Mouse (Mus musculus): ENCODE results near the gene Pomc. TPM values are rescaled to one million over a fixed set of nuclear protein-coding genes. Genes with fewer than 3 reads are reported as not detected.

Gene Pomc
- 2.8 and 4.5 TPM in 2 replicates for polyA plus RNA-seq (2015; fragmentation: Nextera tagmentation; extraction: Ambion mirVana)

DNA sequence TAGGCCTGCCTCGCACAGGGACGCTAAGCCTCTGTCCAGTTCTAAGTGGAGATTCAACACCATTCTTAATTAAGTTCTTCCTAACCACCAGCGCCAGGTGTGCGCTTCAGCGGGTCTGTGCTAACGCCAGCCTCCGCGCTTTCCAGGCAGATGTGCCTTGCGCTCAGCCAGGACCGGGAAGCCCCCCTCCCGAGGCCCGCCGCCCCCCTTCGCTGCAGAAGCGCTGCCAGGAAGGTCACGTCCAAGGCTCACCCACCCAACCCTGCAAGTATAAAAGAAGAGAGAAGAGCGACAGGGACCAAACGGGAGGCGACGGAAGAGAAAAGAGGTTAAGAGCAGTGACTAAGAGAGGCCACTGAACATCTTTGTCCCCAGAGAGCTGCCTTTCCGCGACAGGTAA, at the start of gene Pomc:
Pomc (plus strand) TSS at position 301 of the 400 bp plus-strand sequence.
- Histone ChIP-seq H3K9ac (no peak within 1 kb of the TSS), H3K9me3 (no peaks in the 10 kb centered on the region), H3K27ac (no peak within 1 kb of the TSS), H3K4me3 (no peak within 1 kb of the TSS), H3K4me2 (no peak within 1 kb of the TSS), H3K4me1 (peaks cover 3% of the 10 kb centered on the region; the same call in 1 of the 2 replicates), H3K36me3 (no peaks in the 10 kb centered on the region), H3K27me3 (peaks cover 25% of the 10 kb centered on the region)
- 22% methylated on average over 22 of the region's 22 CpGs for WGBS
- no peak for ATAC-seq (ENCODE audit: insufficient number of reproducible peaks, insufficient read depth, low FRiP score, low TSS enrichment, low read depth)

DNA sequence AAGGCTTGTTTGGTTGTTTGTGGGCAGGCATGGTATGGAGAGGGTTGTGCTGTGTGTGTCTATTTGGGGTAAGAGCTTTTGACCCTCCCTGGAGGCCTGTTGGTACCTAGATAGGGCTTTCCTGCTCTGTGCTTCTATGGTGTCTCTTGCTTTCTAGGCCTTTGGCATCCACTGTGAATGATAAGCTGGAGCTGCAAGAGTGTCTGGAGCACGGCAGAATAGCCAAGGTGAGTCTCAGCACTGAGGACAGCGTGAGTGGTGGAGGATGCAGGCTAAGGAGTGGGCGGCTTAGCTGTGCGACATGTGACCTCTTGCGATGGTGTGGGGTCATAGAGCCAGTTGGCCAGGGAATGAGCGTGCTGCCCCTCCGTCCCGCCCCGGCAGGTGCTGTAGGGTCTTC, 49.3 kb upstream of the Pomc start:
- Histone ChIP-seq H3K36me3 (peaks cover 92% of the 10 kb centered on the region), H3K4me1 (no peaks in the 10 kb centered on the region), H3K9ac (no peak overlapping the region), H3K27ac (no peak overlapping the region), H3K4me2 (no peak overlapping the region), H3K27me3 (no peaks in the 10 kb centered on the region), H3K4me3 (no peak overlapping the region), H3K9me3 (no peaks in the 10 kb centered on the region)
- no peak for ATAC-seq (ENCODE audit: insufficient number of reproducible peaks, insufficient read depth, low FRiP score, low TSS enrichment, low read depth)
- 91% methylated on average over 9 of the region's 9 CpGs for WGBS

DNA sequence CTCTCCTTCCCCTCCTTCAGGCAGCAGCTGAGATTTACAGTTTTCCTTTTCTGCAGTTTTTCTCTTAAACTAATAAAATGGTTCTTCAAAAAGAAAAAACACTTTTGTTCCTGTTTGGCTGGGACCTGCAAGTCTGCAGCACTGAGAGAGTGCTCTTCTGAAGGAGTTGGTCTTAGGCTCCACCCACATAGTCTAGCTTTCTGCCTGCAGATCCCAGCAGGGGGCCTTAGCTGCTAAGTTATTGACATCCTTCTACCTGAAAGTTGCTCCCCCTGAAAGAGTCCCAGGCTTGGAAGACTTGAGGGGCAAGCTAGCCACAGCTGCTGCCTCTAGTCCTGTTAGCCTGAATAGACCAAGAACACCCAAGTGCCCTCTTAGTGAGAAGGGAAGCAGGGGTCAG, 48.4 kb upstream of the Pomc start:
- Histone ChIP-seq H3K4me2 (no peak overlapping the region), H3K4me1 (no peaks in the 10 kb centered on the region), H3K36me3 (peaks cover 95% of the 10 kb centered on the region), H3K9me3 (no peaks in the 10 kb centered on the region), H3K27me3 (no peaks in the 10 kb centered on the region), H3K27ac (no peak overlapping the region), H3K9ac (no peak overlapping the region), H3K4me3 (no peak overlapping the region)
- no peak for ATAC-seq (ENCODE audit: insufficient number of reproducible peaks, insufficient read depth, low FRiP score, low TSS enrichment, low read depth)

DNA sequence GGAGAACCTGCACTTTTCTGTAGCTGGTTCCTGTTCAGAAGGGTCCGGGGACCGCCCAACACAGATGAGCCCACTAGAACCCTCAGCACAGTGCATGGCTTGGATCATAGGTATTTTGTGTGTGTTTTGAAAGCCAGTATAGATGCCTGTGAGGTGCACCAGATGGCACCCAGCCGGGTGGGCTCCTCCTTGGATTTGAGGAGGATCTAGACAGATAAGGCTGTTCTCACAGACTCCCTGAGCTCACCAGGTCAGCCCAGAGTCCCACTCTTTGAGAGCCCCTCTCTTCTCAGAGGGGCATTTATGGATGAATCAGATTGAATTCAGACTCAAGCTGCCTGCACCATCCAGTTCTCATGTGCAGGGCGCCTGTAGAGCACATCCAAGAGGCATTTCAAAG, 47.7 kb upstream of the Pomc start:
- Histone ChIP-seq H3K27me3 (no peaks in the 10 kb centered on the region), H3K9me3 (no peaks in the 10 kb centered on the region), H3K27ac (no peak overlapping the region), H3K4me2 (no peak overlapping the region), H3K4me3 (no peak overlapping the region), H3K36me3 (peaks cover 94% of the 10 kb centered on the region), H3K4me1 (no peaks in the 10 kb centered on the region), H3K9ac (no peak overlapping the region)
- no peak for ATAC-seq (ENCODE audit: insufficient number of reproducible peaks, insufficient read depth, low FRiP score, low TSS enrichment, low read depth)
- WGBS, result 90% methylated on average over 4 of the region's 4 CpGs

DNA sequence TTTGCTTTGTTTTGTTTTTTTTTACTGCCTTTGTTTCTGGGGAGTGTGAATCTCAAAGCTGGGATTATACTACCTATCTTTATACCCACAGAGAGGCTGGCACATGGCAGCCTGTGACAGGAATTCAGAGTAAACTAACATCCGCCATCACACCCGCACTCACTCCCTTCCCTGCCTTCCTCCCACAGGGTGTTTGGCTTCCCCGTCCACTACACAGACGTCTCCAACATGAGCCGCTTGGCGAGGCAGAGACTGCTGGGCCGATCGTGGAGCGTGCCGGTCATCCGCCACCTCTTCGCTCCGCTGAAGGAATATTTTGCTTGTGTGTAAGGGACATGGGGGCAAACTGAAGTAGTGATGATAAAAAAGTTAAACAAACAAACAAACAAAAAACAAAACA, 47.3 kb upstream of the Pomc start:
- WGBS, result 87% methylated on average over 13 of the region's 13 CpGs
- ATAC-seq (ENCODE audit: insufficient number of reproducible peaks, insufficient read depth, low FRiP score, low TSS enrichment, low read depth), result no peak
- Histone ChIP-seq H3K27me3 (no peaks in the 10 kb centered on the region), H3K9ac (no peak overlapping the region), H3K4me3 (no peak overlapping the region), H3K4me2 (no peak overlapping the region), H3K27ac (no peak overlapping the region), H3K36me3 (peaks cover 94% of the 10 kb centered on the region), H3K4me1 (no peaks in the 10 kb centered on the region), H3K9me3 (no peaks in the 10 kb centered on the region)

DNA sequence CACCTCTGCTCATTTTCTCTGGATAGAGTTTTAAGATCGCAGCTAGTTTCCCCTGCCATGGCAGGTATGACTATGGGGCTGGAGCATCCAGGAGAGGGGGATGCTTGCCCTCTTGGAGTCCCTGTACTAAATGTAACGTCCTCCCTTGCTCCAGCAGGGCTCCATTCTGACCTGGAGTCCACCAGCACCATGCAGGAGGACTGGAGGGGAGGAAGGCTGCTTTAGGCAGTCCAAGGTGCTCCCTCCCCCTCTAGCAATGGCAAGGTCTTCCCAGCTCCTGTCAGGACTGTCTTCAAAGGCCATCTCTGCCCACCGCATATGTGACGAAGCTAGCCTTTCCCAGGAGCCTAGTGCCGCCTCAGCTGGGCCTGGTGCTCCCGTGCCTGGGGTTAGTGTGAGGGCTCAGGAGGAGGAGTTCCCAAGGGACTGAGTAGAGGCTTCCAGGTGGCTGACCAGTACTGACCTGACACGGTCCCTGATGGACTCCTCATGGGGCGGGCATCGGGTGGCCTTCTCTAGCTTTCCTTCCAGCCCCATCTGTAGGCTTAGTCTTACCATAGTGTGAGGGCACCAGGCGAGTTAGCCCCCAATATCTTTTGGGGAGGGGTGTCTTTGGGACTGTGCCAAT, 44.2 kb upstream of the Pomc start:
- Histone ChIP-seq H3K27ac (no peak overlapping the region), H3K4me1 (no peaks in the 10 kb centered on the region), H3K36me3 (peaks cover 78% of the 10 kb centered on the region), H3K9ac (no peak overlapping the region), H3K4me2 (no peak overlapping the region), H3K9me3 (no peaks in the 10 kb centered on the region), H3K4me3 (no peak overlapping the region), H3K27me3 (no peaks in the 10 kb centered on the region)
- 74% methylated on average over 10 of the region's 10 CpGs for WGBS
- peak; percentile 45; the same call in 1 of the 2 replicates for ATAC-seq (ENCODE audit: insufficient number of reproducible peaks, insufficient read depth, low FRiP score, low TSS enrichment, low read depth)

DNA sequence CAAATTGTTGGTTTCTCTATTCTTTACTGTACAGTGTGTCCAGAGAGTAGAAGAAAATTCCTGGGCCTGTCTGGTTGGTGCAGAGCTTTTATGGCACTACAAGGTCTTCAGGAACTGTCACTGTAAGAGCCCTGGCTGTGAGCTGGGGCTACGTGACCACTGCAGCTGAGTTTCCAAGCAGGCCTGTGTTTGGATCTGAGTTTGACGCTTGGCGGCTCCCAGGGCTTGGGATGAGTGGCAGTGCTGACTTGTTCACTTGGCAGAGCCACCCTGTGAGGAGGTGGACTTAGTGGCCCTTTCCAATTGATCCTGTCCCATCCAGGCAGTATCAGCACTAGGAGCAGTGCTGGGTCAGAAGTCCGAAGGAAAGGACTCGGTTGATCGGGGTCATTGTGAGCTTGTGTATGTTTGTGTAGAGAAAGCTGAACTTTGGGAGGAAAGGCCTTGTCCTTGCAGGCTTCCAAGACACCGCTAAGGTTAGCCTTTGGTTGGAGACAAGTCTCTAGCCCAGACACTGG, 42.9 kb upstream of the Pomc start:
- Histone ChIP-seq H3K36me3 (peaks cover 65% of the 10 kb centered on the region), H3K9ac (no peak overlapping the region), H3K4me2 (no peak overlapping the region), H3K27ac (no peak overlapping the region), H3K4me1 (no peaks in the 10 kb centered on the region), H3K4me3 (no peak overlapping the region), H3K27me3 (no peaks in the 10 kb centered on the region), H3K9me3 (no peaks in the 10 kb centered on the region)
- 92% methylated on average over 7 of the region's 7 CpGs for WGBS
- ATAC-seq (ENCODE audit: insufficient number of reproducible peaks, insufficient read depth, low FRiP score, low TSS enrichment, low read depth), result no peak

DNA sequence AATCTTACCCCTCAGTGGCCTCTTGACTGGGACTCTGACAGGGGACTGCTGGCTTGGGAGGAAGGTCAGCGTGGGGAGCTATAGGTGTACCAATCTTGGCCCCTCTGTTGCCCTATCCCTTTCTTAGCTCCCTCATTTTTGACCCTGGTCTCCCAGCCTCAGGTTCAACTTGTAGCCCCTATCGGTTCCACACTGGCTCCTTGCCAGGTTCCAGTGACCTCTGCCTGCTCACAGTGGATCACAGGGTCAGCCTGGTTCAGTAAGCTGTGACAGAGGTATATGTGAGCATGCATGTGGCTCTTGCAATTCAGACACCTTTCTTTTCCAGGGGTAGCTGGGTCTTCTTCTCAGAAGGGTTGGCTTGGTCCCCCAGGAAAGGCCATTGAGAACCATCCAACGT, 38.9 kb upstream of the Pomc start:
- Histone ChIP-seq H3K4me2 (no peak overlapping the region), H3K9ac (no peak overlapping the region), H3K4me3 (no peak overlapping the region), H3K4me1 (peaks cover 8% of the 10 kb centered on the region), H3K9me3 (no peaks in the 10 kb centered on the region), H3K36me3 (peaks cover 27% of the 10 kb centered on the region), H3K27me3 (no peaks in the 10 kb centered on the region), H3K27ac (no peak overlapping the region)
- peak; percentile 38; the same call in 1 of the 2 replicates for ATAC-seq (ENCODE audit: insufficient number of reproducible peaks, insufficient read depth, low FRiP score, low TSS enrichment, low read depth)
- 82% methylated on average over 3 of the region's 3 CpGs for WGBS

DNA sequence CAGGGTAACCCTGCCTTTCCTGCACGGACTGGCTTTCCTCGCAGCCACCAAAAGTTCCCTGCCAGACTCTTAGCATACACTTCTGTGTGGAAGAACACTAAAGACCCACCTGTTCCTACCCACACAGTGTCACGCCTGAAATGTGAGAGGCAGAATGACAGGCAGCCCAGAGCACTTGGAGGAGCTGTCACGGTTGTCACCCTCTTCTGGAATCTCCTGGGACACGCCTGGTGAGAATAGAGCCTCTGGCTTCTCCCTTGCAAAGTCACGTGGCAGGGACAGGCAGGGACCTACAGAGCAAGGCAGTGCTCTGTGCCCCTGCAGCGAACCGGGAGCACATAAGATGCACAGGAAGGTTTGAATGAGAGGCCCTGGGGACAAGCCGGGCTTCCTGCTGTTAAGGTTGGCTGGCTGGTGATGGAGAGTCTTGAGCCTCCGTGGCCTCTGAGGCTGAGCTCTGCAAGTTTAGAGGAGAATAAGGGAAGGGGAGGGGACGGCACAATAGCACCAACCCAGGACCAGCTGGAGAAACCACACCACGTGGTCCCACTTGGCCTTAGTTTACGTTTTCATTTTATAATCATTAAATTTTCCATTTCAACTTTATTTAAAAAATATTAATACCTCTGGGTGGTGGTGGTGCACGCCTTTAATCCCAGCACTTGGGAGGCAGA, 36.9 kb upstream of the Pomc start:
- peak overlapping the region; percentile 11 for H3K4me2 ChIP-seq
- ATAC-seq (ENCODE audit: insufficient number of reproducible peaks, insufficient read depth, low FRiP score, low TSS enrichment, low read depth), result no peak
- WGBS, result 18% methylated on average over 14 of the region's 14 CpGs

DNA sequence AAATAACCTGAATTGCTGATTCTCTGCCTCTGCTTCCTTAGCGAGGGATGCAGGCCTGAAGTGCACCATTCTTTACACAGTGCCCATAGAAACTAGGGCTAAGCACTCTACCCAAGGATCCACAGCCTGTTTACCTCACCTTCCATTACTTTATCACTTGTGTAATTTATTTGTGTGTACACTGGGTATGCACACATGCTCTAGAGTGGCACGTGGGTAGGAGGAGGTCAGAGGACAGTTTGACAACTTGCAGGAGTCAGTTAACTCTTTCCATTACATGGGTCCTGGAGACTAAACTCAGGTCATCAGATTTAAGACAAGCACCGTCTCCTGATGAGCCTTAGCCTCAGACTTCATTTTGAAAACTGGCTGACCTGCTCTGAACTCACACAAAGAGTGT, 36.2 kb upstream of the Pomc start:
- Histone ChIP-seq H3K9me3 (no peaks in the 10 kb centered on the region), H3K4me3 (no peak overlapping the region), H3K36me3 (peaks cover 12% of the 10 kb centered on the region), H3K4me1 (peaks cover 8% of the 10 kb centered on the region), H3K27me3 (no peaks in the 10 kb centered on the region), H3K9ac (no peak overlapping the region), H3K27ac (no peak overlapping the region), H3K4me2 (no peak overlapping the region)
- 73% methylated on average over 3 of the region's 3 CpGs for WGBS
- ATAC-seq (ENCODE audit: insufficient number of reproducible peaks, insufficient read depth, low FRiP score, low TSS enrichment, low read depth), result no peak

More for the DNA sequence above, 36.9 kb upstream of the Pomc start:
- Histone ChIP-seq H3K36me3 (peaks cover 13% of the 10 kb centered on the region), H3K27ac (no peak overlapping the region), H3K9ac (no peak overlapping the region), H3K9me3 (no peaks in the 10 kb centered on the region), H3K4me1 (peaks cover 8% of the 10 kb centered on the region), H3K4me3 (no peak overlapping the region), H3K27me3 (no peaks in the 10 kb centered on the region)

DNA sequence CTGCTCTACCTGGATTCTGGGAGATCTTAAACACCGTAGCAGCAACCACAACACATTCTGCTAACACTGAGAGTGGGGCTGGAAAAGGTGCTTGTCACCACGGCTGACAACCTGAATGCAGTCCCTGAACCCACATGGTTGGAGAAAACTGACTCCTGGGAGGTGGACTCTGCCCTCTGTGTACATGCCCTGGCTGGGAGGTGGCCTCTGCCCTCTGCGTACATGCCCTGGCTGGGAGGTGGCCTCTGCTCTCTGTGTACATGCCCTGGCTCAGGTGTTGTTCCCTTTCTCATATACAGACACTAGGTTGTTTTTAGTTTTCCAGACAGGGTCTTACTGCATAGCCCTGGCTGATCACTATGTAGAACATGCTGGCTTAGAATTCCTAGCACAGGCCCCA, 35.3 kb upstream of the Pomc start:
- H3K27me3 ChIP-seq, result no peaks in the 10 kb centered on the region
- ATAC-seq (ENCODE audit: insufficient number of reproducible peaks, insufficient read depth, low FRiP score, low TSS enrichment, low read depth), result no peak
- H3K4me3 ChIP-seq, result no peak overlapping the region
- H3K9ac ChIP-seq, result no peak overlapping the region
- H3K9me3 ChIP-seq, result no peaks in the 10 kb centered on the region
- 78% methylated on average over 3 of the region's 3 CpGs for WGBS
- H3K4me2 ChIP-seq, result no peak overlapping the region
- H3K4me1 ChIP-seq, result peaks cover 8% of the 10 kb centered on the region
- peaks cover 8% of the 10 kb centered on the region for H3K36me3 ChIP-seq
- H3K27ac ChIP-seq, result no peak overlapping the region

DNA sequence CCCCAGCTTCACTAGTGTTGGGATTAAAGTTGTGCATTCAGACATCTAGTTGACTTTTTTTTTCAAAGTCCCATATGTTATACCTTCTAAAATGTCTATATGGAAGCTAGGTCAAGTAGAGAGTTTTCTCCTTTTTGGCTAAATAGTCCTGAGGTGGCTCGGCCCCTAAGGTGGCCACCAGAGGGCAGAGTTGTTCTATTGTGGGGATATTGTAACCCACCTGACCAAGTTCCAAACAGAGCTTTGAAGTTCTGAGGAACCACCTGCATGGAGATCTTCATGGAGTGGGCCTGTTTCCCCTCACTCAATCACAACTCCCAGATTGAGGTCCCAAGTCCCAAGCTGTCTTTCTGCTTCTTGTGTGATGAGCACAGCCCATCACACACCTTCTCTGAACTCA, 28.6 kb upstream of the Pomc start:
- Histone ChIP-seq H3K4me1 (no peaks in the 10 kb centered on the region), H3K27me3 (no peaks in the 10 kb centered on the region), H3K4me2 (no peak overlapping the region), H3K4me3 (no peak overlapping the region), H3K27ac (no peak overlapping the region), H3K9ac (no peak overlapping the region), H3K9me3 (no peaks in the 10 kb centered on the region), H3K36me3 (no peaks in the 10 kb centered on the region)
- ATAC-seq (ENCODE audit: insufficient number of reproducible peaks, insufficient read depth, low FRiP score, low TSS enrichment, low read depth), result no peak
- 5% methylated on average over 1 of the region's 1 CpGs for WGBS

Data from embryonic facial prominence, embryonic 13.5 days (tissue).